Mouse (Mus musculus) hindbrain, embryonic 12.5 days (tissue): ENCODE results near the gene Nrf1. TPM values are rescaled to one million over a fixed set of nuclear protein-coding genes. Genes with fewer than 3 reads are reported as not detected.

Source experiments
- ATAC-seq: fragments of 200-750 bp; cut with Nextera tagmentation; 2 replicates; pipeline ENCODE4 v1.8.0; 2017; ENCODE audit warnings: moderate TSS enrichment; ENCODE audit not compliant: low FRiP score
- H3K27ac ChIP-seq: fragments of 300-500 bp; sonication (generic); 2 replicates; pipeline ENCODE4 v1.5.1; 2016; ENCODE audit warnings: mild to moderate bottlenecking
- H3K27me3 ChIP-seq: fragments of 300-500 bp; sonication (generic); 2 replicates; pipeline ENCODE4 v1.6.1; 2016; ENCODE audit warnings: mild to moderate bottlenecking
- H3K36me3 ChIP-seq: fragments of 300-500 bp; sonication (generic); 2 replicates; pipeline ENCODE4 v1.6.1; 2016; ENCODE audit warnings: mild to moderate bottlenecking
- H3K4me1 ChIP-seq: fragments of 300-500 bp; sonication (generic); 2 replicates; pipeline ENCODE4 v1.6.1; 2016
- H3K4me2 ChIP-seq: fragments of 300-500 bp; sonication (generic); replicated peaks from 2 replicates; pipeline ENCODE4 v1.6.1; 2016; ENCODE audit warnings: mild to moderate bottlenecking
- H3K4me3 ChIP-seq: fragments of 300-500 bp; sonication (generic); 2 replicates; pipeline ENCODE4 v1.5.1; 2016; ENCODE audit warnings: mild to moderate bottlenecking
- H3K9ac ChIP-seq: fragments of 300-500 bp; sonication (generic); 2 replicates; pipeline ENCODE4 v1.6.1; 2016; ENCODE audit warnings: mild to moderate bottlenecking, moderate library complexity
- H3K9me3 ChIP-seq: fragments of 300-500 bp; sonication (generic); replicated peaks from 2 replicates; pipeline ENCODE4 v1.6.1; 2016; ENCODE audit warnings: mild to moderate bottlenecking
- WGBS: fragments of 180-500 bp; shearing (Covaris S2); methylation state at CpG from one replicate; pipeline ENCODE4 v1.1.7; 2016; 5-methylcytosine and 5-hydroxymethylcytosine counted together
- polyA plus RNA-seq: library from polyadenylated mRNA; unstranded; fragments of >200 nt; fragmentation: Nextera tagmentation; extraction: Ambion mirVana; gene quantifications from 2 replicates; pipeline ENCODE4 v1.2.1, GENCODE M21; 2016

The Nrf1 gene
- polyA plus RNA-seq, 1 experiment from 2014 or later = 65.4 TPM

GRCm38 (mm10) chr6:30035112-30035511, 12.7 kb upstream of the Nrf1 start:
- no peaks in the 10 kb centered on the region for H3K4me1 ChIP-seq
- no peaks in the 10 kb centered on the region for H3K27me3 ChIP-seq
- no peak for ATAC-seq
- no peak overlapping the region for H3K4me2 ChIP-seq
- WGBS = 85% methylated on average over 4 of the region's 4 CpGs
- H3K4me3 ChIP-seq = no peak overlapping the region
- H3K9me3 ChIP-seq = no peaks in the 10 kb centered on the region
- no peak overlapping the region for H3K9ac ChIP-seq
- no peak overlapping the region for H3K27ac ChIP-seq
- H3K36me3 ChIP-seq = no peaks in the 10 kb centered on the region

DNA sequence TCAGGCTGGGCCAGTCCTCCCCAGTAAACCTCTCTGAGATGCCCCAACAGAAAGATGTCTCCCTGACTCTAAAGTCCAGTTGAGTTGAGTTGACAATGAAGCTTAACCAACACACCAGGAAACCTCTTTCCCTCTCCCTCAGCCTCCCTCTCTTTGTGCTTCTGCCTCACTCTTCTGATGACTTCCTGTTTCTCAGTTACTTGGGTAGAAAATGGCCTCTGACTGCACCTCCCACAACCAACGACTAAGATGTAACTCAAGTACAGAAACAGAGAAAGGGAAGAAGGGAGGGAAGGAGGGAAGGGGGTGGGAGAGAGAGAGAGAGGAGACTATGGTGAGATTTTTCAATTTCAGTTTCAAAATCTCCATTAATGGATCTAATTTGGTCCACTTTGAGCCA, 6.3 kb upstream of the Nrf1 start:
- Histone ChIP-seq H3K9ac (no peak overlapping the region), H3K4me1 (no peaks in the 10 kb centered on the region), H3K27ac (no peak overlapping the region), H3K4me2 (no peak overlapping the region), H3K36me3 (no peaks in the 10 kb centered on the region), H3K9me3 (no peaks in the 10 kb centered on the region), H3K4me3 (no peak overlapping the region), H3K27me3 (no peaks in the 10 kb centered on the region)
- WGBS = 61% methylated on average over 1 of the region's 1 CpGs
- ATAC-seq = no peak

DNA sequence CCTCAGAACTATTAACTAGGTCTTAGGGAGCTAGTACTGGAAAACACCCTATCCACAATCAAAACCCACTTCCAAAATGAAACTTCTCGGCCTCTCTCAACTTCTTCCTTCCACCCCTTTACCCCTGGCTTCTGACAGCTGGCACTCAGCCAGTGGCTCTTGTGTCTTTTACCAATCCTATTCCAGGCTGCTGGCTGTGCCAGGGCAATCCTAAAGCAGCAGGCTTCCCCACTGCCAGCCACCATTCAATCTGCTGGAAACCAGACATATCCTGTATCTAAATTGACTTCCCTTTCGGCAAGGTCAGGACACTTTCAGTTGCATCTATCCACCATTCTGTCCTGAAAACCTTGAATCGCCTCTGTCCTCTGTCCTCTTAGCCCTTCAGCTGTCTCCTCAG, 5.3 kb upstream of the Nrf1 start:
- no peaks in the 10 kb centered on the region for H3K27me3 ChIP-seq
- no peak for ATAC-seq
- no peak overlapping the region for H3K4me2 ChIP-seq
- no peak overlapping the region for H3K27ac ChIP-seq
- no peak overlapping the region for H3K9ac ChIP-seq
- WGBS = 78% methylated on average over 3 of the region's 3 CpGs
- no peaks in the 10 kb centered on the region for H3K9me3 ChIP-seq
- peaks cover 3% of the 10 kb centered on the region; the same call in 1 of the 2 replicates for H3K4me1 ChIP-seq
- no peaks in the 10 kb centered on the region for H3K36me3 ChIP-seq
- H3K4me3 ChIP-seq = no peak overlapping the region

GRCm38 (mm10) chr6:30048163-30048500, 344 bp downstream of the Nrf1 start:
- WGBS = under 1% methylated on average over 32 of the region's 45 CpGs
- peak; percentile 88 for ATAC-seq
- no peaks in the 10 kb centered on the region for H3K27me3 ChIP-seq
- peak overlapping the region; percentile 100 for H3K9ac ChIP-seq
- H3K27ac ChIP-seq = peak overlapping the region; percentile 100
- peak overlapping the region; percentile 96 for H3K4me3 ChIP-seq
- H3K9me3 ChIP-seq = no peaks in the 10 kb centered on the region
- H3K36me3 ChIP-seq = no peaks in the 10 kb centered on the region
- H3K4me1 ChIP-seq = peaks cover 23% of the 10 kb centered on the region
- H3K4me2 ChIP-seq = peak overlapping the region; percentile 75

- no peaks in the 10 kb centered on the region for H3K36me3 ChIP-seq
- under 1% methylated on average over 46 of the region's 54 CpGs for WGBS
- peak overlapping the region; percentile 75 for H3K4me2 ChIP-seq
- H3K27ac ChIP-seq = peak overlapping the region; percentile 100
- H3K9ac ChIP-seq = peak overlapping the region; percentile 100
- no peaks in the 10 kb centered on the region for H3K9me3 ChIP-seq
- H3K4me3 ChIP-seq = peak overlapping the region; percentile 96
- no peak; the same call in none of the 2 replicates for ATAC-seq
- no peaks in the 10 kb centered on the region for H3K27me3 ChIP-seq
- H3K4me1 ChIP-seq = peaks cover 23% of the 10 kb centered on the region
Observed at GRCm38 (mm10) chr6:30048501-30049353, 939 bp downstream of the Nrf1 start.

GRCm38 (mm10) chr6:30053116-30053515, 5.3 kb downstream of the Nrf1 start:
- 0 out of 2 replicates have a peak overlapping the region, but pooled peaks have one; percentile 35 for H3K27ac ChIP-seq
- no peak for ATAC-seq
- no peaks in the 10 kb centered on the region for H3K27me3 ChIP-seq
- WGBS = 93% methylated on average over 1 of the region's 1 CpGs
- H3K36me3 ChIP-seq = no peaks in the 10 kb centered on the region
- H3K4me2 ChIP-seq = no peak overlapping the region
- H3K4me1 ChIP-seq = peaks cover 20% of the 10 kb centered on the region
- H3K9me3 ChIP-seq = no peaks in the 10 kb centered on the region
- no peak overlapping the region for H3K9ac ChIP-seq
- no peak overlapping the region for H3K4me3 ChIP-seq

DNA sequence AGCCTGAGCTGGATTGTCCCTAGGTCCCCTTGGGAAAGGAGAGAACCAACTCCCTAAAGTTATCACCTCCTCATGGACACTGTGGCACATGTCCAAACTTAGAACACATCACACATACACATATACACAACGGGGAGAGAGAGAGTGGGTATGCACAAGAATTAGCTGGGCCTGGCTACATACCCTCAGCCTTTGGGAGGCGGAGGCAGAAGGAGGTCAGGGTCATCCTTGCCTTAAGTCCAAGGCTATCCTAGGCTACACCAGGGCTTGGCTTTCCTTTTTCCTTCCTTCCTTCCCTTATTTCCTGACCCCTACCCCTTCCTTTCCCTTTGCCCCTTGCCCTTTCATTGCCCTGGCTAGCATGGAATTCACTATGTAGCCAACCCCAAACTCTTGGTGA, 14.8 kb downstream of the Nrf1 start:
- no peaks in the 10 kb centered on the region for H3K36me3 ChIP-seq
- H3K27ac ChIP-seq = no peak overlapping the region
- H3K27me3 ChIP-seq = no peaks in the 10 kb centered on the region
- H3K9me3 ChIP-seq = no peaks in the 10 kb centered on the region
- no peak for ATAC-seq
- no peak overlapping the region for H3K4me2 ChIP-seq
- no peak overlapping the region for H3K4me3 ChIP-seq
- no peaks in the 10 kb centered on the region for H3K4me1 ChIP-seq
- WGBS = 93% methylated on average over 2 of the region's 2 CpGs
- H3K9ac ChIP-seq = no peak overlapping the region

DNA sequence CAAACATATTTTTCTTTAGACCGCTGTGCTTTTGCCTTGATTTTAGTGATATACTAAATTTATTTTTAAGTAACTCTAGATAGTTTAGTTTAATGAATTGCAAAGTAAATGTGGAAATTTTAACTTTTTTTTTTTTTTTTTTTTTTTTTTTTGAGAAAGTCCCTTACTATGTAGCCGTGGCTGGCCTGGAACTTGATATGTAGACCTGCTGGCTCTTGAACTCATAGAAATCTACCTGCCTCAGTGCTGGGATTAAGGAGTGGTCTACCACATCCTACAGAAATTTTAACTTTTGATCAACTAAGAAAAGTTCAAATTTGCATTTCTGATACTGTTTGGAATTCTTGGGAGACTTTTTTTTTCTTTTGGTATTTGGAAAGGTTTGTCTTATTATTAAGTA, 17.6 kb downstream of the Nrf1 start:
- H3K4me2 ChIP-seq = no peak overlapping the region
- no peaks in the 10 kb centered on the region for H3K9me3 ChIP-seq
- H3K4me1 ChIP-seq = no peaks in the 10 kb centered on the region
- no peak overlapping the region for H3K27ac ChIP-seq
- no peaks in the 10 kb centered on the region for H3K36me3 ChIP-seq
- 92% methylated on average over 2 of the region's 2 CpGs for WGBS
- H3K9ac ChIP-seq = no peak overlapping the region
- no peak for ATAC-seq
- no peaks in the 10 kb centered on the region for H3K27me3 ChIP-seq
- no peak overlapping the region for H3K4me3 ChIP-seq

GRCm38 (mm10) chr6:30066746-30067145, 19.0 kb downstream of the Nrf1 start:
- no peaks in the 10 kb centered on the region for H3K36me3 ChIP-seq
- no peaks in the 10 kb centered on the region for H3K27me3 ChIP-seq
- no peak overlapping the region for H3K27ac ChIP-seq
- H3K4me3 ChIP-seq = no peak overlapping the region
- 97% methylated on average over 2 of the region's 2 CpGs for WGBS
- H3K4me1 ChIP-seq = no peaks in the 10 kb centered on the region
- ATAC-seq = no peak
- H3K9me3 ChIP-seq = no peaks in the 10 kb centered on the region
- H3K4me2 ChIP-seq = no peak overlapping the region
- no peak overlapping the region for H3K9ac ChIP-seq

DNA sequence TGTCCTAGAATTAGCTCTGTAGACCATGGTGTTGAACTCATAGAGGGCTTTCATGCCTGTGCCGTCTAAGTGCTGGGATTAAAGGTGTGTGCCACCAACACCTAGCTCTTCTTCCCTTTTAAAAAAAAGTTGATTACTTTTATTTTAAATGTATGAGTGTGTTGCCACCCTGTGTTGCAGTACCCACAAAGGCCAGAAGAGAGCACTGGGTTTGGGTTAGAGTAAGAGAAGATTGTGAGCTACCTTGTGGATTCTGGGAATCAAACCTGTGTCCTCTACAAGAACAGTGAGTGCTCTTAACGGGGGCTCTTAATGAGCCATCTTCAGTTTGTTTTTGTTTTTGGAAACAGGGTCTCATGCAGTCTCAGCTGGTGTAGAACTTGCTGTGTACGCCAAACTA, 24.7 kb downstream of the Nrf1 start:
- Histone ChIP-seq H3K36me3 (no peaks in the 10 kb centered on the region), H3K9me3 (no peaks in the 10 kb centered on the region), H3K27me3 (no peaks in the 10 kb centered on the region), H3K27ac (no peak overlapping the region), H3K9ac (no peak overlapping the region), H3K4me2 (no peak overlapping the region), H3K4me1 (peaks cover 10% of the 10 kb centered on the region), H3K4me3 (no peak overlapping the region)
- ATAC-seq = no peak
- 95% methylated on average over 3 of the region's 3 CpGs for WGBS

DNA sequence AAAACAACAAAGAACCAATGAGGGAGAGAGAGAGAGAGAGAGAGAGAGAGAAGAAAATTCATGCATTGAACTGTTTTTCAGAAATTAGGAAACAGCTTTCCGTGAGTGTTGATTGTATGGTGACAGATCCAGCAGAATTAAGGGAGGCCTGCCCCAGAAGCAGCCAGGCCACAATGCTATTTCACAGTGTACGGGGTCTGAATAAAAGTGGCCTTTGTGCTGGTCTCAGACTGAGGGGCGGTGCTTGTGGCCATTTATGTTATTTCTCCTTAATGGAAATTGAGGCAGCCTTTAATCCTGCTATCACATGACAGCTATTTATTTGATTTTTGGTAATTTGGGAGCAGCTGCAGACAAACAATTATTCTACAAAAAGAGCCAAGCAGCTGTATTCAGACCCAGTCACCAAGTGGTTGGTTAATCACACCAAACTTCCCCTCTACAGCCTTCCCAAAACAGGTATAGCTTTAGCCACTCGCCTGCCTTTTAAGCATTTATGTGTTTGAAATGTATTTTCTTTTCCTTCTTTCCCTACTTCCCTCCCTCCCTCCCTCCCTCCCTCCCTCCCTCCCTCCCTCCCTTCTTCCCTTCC, 31.2 kb downstream of the Nrf1 start:
- H3K4me2 ChIP-seq = no peak overlapping the region
- no peaks in the 10 kb centered on the region for H3K9me3 ChIP-seq
- peak; percentile 63; the same call in 1 of the 2 replicates for ATAC-seq
- no peaks in the 10 kb centered on the region for H3K27me3 ChIP-seq
- peaks cover 30% of the 10 kb centered on the region for H3K4me1 ChIP-seq
- H3K36me3 ChIP-seq = no peaks in the 10 kb centered on the region
- H3K4me3 ChIP-seq = no peak overlapping the region
- H3K27ac ChIP-seq = peak overlapping the region; percentile 55
- 38% methylated on average over 4 of the region's 4 CpGs for WGBS
- H3K9ac ChIP-seq = no peak overlapping the region

DNA sequence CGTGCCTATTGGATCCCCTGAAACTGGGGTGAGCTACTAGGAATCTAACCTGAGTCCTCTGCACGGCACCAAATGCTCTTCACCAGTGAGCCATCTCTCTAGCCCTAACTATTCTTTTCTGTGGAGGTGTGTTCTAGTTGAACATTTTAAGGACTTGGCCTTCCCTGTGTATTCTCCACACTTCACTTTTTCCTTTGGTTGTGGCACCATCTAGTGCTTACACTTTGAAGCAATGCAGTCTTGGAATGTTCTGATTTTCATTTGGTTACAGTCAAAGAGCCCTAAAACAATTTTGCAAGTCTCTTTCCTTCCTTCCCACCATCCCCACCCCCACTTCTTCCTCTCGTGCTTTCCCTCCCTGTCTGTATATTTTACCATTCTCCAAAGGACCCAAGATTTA, 33.6 kb downstream of the Nrf1 start:
- no peak for ATAC-seq
- H3K4me2 ChIP-seq = no peak overlapping the region
- no peak overlapping the region for H3K4me3 ChIP-seq
- H3K9me3 ChIP-seq = no peaks in the 10 kb centered on the region
- H3K27me3 ChIP-seq = no peaks in the 10 kb centered on the region
- no peak overlapping the region for H3K27ac ChIP-seq
- H3K9ac ChIP-seq = no peak overlapping the region
- 87% methylated on average over 3 of the region's 3 CpGs for WGBS
- no peaks in the 10 kb centered on the region for H3K36me3 ChIP-seq
- H3K4me1 ChIP-seq = peaks cover 28% of the 10 kb centered on the region

DNA sequence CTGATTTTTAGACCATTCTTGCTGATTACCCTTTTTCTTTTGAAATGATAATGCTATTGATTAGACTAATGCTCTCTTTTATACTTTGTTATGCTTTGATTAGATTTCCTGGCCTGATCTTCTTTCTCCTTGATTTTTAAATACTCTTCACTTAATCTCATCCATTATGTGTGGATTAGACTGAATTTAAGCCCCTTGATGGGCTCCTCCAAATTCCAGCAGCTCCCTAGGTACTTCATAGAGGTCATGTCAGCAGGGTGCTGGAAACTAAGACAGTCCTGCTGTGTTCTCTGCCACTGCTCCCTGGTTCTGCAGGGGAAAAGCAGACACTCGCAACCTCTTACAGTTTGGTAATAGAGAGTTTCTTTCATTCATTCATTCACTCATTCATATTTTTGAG, 35.5 kb downstream of the Nrf1 start:
- Histone ChIP-seq H3K27ac (no peak overlapping the region), H3K4me2 (no peak overlapping the region), H3K36me3 (no peaks in the 10 kb centered on the region), H3K4me1 (peaks cover 28% of the 10 kb centered on the region), H3K9ac (no peak overlapping the region), H3K9me3 (no peaks in the 10 kb centered on the region), H3K4me3 (no peak overlapping the region), H3K27me3 (no peaks in the 10 kb centered on the region)
- 64% methylated on average over 1 of the region's 1 CpGs for WGBS
- no peak for ATAC-seq
